Mouse (Mus musculus): ENCODE measurements around the gene Gpatch3. TPM values are rescaled to one million over a fixed set of nuclear protein-coding genes. Genes with fewer than 3 reads are reported as not detected.

Gene Gpatch3
- polyA plus RNA-seq, 1 experiment from 2014 or later: 8.9 TPM

GRCm38 (mm10) chr4:133609719-133610118 is 35.2 kb downstream of the Gpatch3 start:
- DNase-seq (ENCODE audit: low spot score) (peak; percentile 87), ATAC-seq (ENCODE audit: low FRiP score) (no peak)
- Histone ChIP-seq H3K4me2 (replicated peaks; ENCODE audit: low read depth, low read length) (no peak overlapping the region), H3K9me3 (ENCODE audit: control insufficient read depth, low read length) (no peaks in the 10 kb centered on the region), H3K4me1 (replicated peaks; ENCODE audit: control insufficient read depth, insufficient read depth, low read length) (no peaks in the 10 kb centered on the region), H3K27ac (ENCODE audit: low read depth, low read length) (no peak overlapping the region), H3K27me3 (ENCODE audit: control insufficient read depth, insufficient read depth, low read length) (no peaks in the 10 kb centered on the region), H3K9ac (ENCODE audit: low read depth, low read length) (no peak overlapping the region), H3K4me3 (ENCODE audit: low read depth, low read length) (no peak overlapping the region), H3K36me3 (ENCODE audit: control insufficient read depth, insufficient read depth, low read length) (peaks cover 5% of the 10 kb centered on the region)
- 21% methylated on average over 6 of the region's 6 CpGs for WGBS

DNA sequence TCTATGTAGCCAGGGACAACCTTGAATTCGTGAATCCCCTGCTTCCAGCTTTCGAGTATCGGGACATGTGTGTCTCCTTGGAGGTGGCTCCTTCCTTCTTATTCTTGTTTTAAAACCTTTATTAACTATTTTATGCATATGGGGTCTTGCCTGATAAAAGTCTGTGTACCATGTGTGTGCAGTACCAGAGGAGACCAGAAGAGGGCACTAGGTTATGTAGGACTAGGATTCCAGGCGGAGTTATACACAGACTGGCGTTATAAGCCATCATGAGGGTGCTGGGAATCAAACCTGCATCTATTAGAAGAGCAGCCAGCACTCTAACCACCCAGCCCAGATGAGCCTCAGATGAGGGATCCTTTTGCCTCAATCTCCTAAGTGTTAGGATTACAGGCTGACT is 37.3 kb downstream of the Gpatch3 start:
- Histone ChIP-seq H3K36me3 (ENCODE audit: control insufficient read depth, insufficient read depth, low read length) (peaks cover 5% of the 10 kb centered on the region), H3K4me1 (replicated peaks; ENCODE audit: control insufficient read depth, insufficient read depth, low read length) (no peaks in the 10 kb centered on the region), H3K27ac (ENCODE audit: low read depth, low read length) (no peak overlapping the region), H3K9ac (ENCODE audit: low read depth, low read length) (no peak overlapping the region), H3K27me3 (ENCODE audit: control insufficient read depth, insufficient read depth, low read length) (no peaks in the 10 kb centered on the region), H3K9me3 (ENCODE audit: control insufficient read depth, low read length) (no peaks in the 10 kb centered on the region), H3K4me3 (ENCODE audit: low read depth, low read length) (no peak overlapping the region), H3K4me2 (replicated peaks; ENCODE audit: low read depth, low read length) (no peak overlapping the region)
- WGBS: 93% methylated on average over 5 of the region's 5 CpGs
- DNase-seq (ENCODE audit: low spot score) (no peak), ATAC-seq (ENCODE audit: low FRiP score) (no peak)

DNA sequence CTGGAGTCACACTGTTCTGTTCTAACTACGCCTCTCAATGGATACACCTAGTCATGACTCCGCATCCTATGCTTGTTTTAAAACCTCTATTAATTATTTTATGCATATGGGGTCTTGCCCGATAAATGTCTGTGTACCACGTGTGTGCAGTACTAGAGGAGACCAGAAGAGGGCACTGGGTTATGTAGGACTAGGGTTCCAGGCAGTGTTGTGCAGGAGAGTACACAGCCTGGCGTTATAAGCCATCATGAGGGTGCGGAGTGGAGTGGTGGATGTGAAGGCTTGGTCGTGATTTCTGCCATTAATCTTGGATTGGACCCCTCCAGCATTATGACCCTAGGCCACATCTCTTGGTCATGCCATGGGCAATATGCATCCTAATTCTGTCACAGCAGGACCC is 37.9 kb downstream of the Gpatch3 start:
- Histone ChIP-seq H3K36me3 (ENCODE audit: control insufficient read depth, insufficient read depth, low read length) (peaks cover 5% of the 10 kb centered on the region), H3K9me3 (ENCODE audit: control insufficient read depth, low read length) (no peaks in the 10 kb centered on the region)
- 97% methylated on average over 7 of the region's 7 CpGs for WGBS

DNA sequence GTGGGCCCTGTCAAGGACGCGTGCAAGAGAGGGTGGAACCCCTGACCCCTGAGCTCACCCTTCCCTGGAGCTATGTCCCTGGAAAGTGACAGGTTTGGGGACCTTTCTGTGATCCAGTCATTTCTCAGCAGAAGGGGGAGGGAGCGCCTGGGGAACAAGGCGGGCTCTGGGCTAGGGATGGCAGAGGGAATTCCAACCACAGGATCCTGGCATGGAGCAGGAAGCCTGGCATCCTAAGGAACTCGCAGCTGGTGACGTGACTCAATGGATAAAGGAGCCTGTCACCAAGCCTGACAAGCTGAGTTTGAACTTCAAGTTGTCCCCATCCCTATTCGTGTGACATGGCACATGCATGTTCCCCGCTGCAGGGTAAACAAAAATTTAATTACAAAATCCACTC is 38.5 kb downstream of the Gpatch3 start:
- Histone ChIP-seq H3K27me3 (ENCODE audit: control insufficient read depth, insufficient read depth, low read length) (no peaks in the 10 kb centered on the region), H3K9ac (ENCODE audit: low read depth, low read length) (no peak overlapping the region), H3K9me3 (ENCODE audit: control insufficient read depth, low read length) (no peaks in the 10 kb centered on the region), H3K4me1 (replicated peaks; ENCODE audit: control insufficient read depth, insufficient read depth, low read length) (no peaks in the 10 kb centered on the region), H3K27ac (ENCODE audit: low read depth, low read length) (no peak overlapping the region), H3K4me2 (replicated peaks; ENCODE audit: low read depth, low read length) (no peak overlapping the region), H3K36me3 (ENCODE audit: control insufficient read depth, insufficient read depth, low read length) (peaks cover 5% of the 10 kb centered on the region), H3K4me3 (ENCODE audit: low read depth, low read length) (no peak overlapping the region)
- ATAC-seq (ENCODE audit: low FRiP score): no peak
- DNase-seq (ENCODE audit: low spot score): no peak
- 93% methylated on average over 8 of the region's 8 CpGs for WGBS

More for the DNA sequence above, 37.9 kb downstream of the Gpatch3 start:
- Histone ChIP-seq H3K4me1 (replicated peaks; ENCODE audit: control insufficient read depth, insufficient read depth, low read length) (no peaks in the 10 kb centered on the region), H3K4me2 (replicated peaks; ENCODE audit: low read depth, low read length) (no peak overlapping the region), H3K4me3 (ENCODE audit: low read depth, low read length) (no peak overlapping the region), H3K9ac (ENCODE audit: low read depth, low read length) (no peak overlapping the region), H3K27ac (ENCODE audit: low read depth, low read length) (no peak overlapping the region), H3K27me3 (ENCODE audit: control insufficient read depth, insufficient read depth, low read length) (no peaks in the 10 kb centered on the region)
- DNase-seq (ENCODE audit: low spot score) (no peak), ATAC-seq (ENCODE audit: low FRiP score) (no peak)

DNA sequence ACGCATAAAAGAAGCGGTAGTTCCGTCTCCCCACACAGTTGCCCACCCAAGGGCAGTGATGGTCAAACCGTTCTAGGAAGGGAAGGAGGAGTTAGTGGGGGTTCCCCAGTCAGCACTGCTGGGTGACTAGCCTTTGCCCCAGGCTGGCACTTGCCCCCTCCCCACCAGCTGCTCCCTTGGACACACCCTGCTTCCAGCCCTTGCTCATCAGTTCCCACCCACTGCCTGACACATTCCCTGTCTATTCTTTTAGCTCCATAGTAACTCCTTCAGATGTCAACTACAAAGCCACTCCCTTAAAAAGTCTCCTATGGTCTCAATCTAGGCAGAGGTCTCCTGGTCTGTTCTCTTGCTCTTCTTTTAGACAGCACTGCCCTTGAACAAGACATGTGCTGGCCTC is 39.3 kb downstream of the Gpatch3 start:
- H3K4me3 ChIP-seq (ENCODE audit: low read depth, low read length): no peak overlapping the region
- no peak overlapping the region for H3K9ac ChIP-seq (ENCODE audit: low read depth, low read length)
- WGBS: 90% methylated on average over 4 of the region's 4 CpGs
- H3K36me3 ChIP-seq (ENCODE audit: control insufficient read depth, insufficient read depth, low read length): peaks cover 5% of the 10 kb centered on the region
- H3K4me2 ChIP-seq (replicated peaks; ENCODE audit: low read depth, low read length): no peak overlapping the region
- ATAC-seq (ENCODE audit: low FRiP score): no peak
- no peaks in the 10 kb centered on the region for H3K9me3 ChIP-seq (ENCODE audit: control insufficient read depth, low read length)
- no peaks in the 10 kb centered on the region for H3K4me1 ChIP-seq (replicated peaks; ENCODE audit: control insufficient read depth, insufficient read depth, low read length)
- no peak for DNase-seq (ENCODE audit: low spot score)
- H3K27ac ChIP-seq (ENCODE audit: low read depth, low read length): no peak overlapping the region
- H3K27me3 ChIP-seq (ENCODE audit: control insufficient read depth, insufficient read depth, low read length): no peaks in the 10 kb centered on the region

DNA sequence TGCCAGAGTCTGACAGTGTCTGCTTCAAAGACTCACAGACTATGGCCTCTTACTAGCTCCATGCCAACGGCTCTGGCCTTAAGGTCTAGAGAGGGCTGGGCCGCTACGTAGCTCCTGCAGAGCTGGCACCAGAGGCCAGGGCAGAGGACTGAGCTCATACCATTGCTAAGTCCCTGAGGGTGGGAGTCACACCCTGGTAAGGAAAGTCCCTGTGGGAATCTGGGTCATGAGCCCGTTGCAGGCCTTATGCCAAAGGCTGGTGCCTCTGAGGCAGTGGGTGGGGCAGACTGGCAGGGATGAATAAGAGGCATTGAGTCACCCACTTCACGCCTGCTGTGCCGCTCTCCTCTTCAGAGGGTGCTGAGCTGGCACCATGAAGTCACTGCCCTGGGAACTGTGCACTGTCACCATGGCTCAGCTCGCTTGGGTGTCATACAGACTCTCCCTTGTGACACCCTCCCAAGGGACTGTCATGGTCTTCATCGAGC is 39.8 kb downstream of the Gpatch3 start:
- ATAC-seq (ENCODE audit: low FRiP score) (no peak), DNase-seq (ENCODE audit: low spot score) (no peak)
- Histone ChIP-seq H3K9me3 (ENCODE audit: control insufficient read depth, low read length) (no peaks in the 10 kb centered on the region), H3K27ac (ENCODE audit: low read depth, low read length) (no peak overlapping the region), H3K9ac (ENCODE audit: low read depth, low read length) (no peak overlapping the region), H3K4me2 (replicated peaks; ENCODE audit: low read depth, low read length) (no peak overlapping the region), H3K36me3 (ENCODE audit: control insufficient read depth, insufficient read depth, low read length) (peaks cover 5% of the 10 kb centered on the region), H3K4me3 (ENCODE audit: low read depth, low read length) (no peak overlapping the region), H3K4me1 (replicated peaks; ENCODE audit: control insufficient read depth, insufficient read depth, low read length) (no peaks in the 10 kb centered on the region), H3K27me3 (ENCODE audit: control insufficient read depth, insufficient read depth, low read length) (no peaks in the 10 kb centered on the region)
- WGBS: 90% methylated on average over 8 of the region's 8 CpGs

DNA sequence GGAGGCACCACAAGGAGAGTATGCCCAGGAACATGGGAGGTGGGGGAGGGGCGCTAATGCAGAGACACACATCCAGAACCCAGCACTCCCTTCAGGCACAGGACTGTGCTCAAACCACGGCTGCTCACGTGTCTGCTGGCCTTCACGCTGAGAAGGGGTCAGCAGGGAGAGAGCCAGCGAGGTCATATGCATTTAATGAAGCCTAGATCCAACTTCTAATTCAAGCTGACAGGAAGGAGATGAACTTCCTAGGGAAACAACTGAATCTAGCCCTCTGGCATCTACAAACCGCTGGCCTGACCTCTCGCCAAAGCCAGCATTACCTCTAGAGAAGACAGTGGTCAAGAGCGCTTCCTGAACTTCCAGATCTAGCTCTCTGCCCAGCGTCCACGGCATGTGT is 40.9 kb downstream of the Gpatch3 start:
- H3K9ac ChIP-seq (ENCODE audit: low read depth, low read length): no peak overlapping the region
- H3K4me2 ChIP-seq (replicated peaks; ENCODE audit: low read depth, low read length): no peak overlapping the region
- H3K27ac ChIP-seq (ENCODE audit: low read depth, low read length): no peak overlapping the region
- no peaks in the 10 kb centered on the region for H3K27me3 ChIP-seq (ENCODE audit: control insufficient read depth, insufficient read depth, low read length)
- no peaks in the 10 kb centered on the region for H3K4me1 ChIP-seq (replicated peaks; ENCODE audit: control insufficient read depth, insufficient read depth, low read length)
- ATAC-seq (ENCODE audit: low FRiP score) (no peak), DNase-seq (ENCODE audit: low spot score) (no peak)
- WGBS: 78% methylated on average over 10 of the region's 10 CpGs
- H3K36me3 ChIP-seq (ENCODE audit: control insufficient read depth, insufficient read depth, low read length): peaks cover 5% of the 10 kb centered on the region
- no peak overlapping the region for H3K4me3 ChIP-seq (ENCODE audit: low read depth, low read length)
- no peaks in the 10 kb centered on the region for H3K9me3 ChIP-seq (ENCODE audit: control insufficient read depth, low read length)

DNA sequence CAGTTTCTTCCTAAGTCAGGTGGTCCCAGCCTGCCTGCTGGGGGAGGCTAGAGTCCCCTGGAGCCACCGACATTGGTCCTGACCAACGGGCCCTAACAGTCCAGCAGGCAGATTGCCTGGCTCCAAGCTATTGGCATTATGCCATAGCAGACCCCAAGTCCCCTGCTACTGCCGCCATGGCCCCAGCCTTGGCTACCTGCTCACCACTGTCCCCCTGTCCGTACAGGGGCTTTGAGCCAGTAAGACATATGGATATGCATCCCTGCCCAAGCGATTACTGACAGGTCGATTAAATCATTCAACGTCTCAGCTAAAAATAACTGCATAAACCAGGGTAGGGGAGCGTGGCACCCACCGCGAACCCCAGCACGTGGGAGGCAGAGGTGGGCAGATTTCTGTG is 43.4 kb downstream of the Gpatch3 start:
- Histone ChIP-seq H3K4me2 (replicated peaks; ENCODE audit: low read depth, low read length) (no peak overlapping the region), H3K36me3 (ENCODE audit: control insufficient read depth, insufficient read depth, low read length) (no peaks in the 10 kb centered on the region; the same call in 1 of the 2 replicates), H3K4me3 (ENCODE audit: low read depth, low read length) (no peak overlapping the region), H3K9me3 (ENCODE audit: control insufficient read depth, low read length) (no peaks in the 10 kb centered on the region), H3K4me1 (replicated peaks; ENCODE audit: control insufficient read depth, insufficient read depth, low read length) (no peaks in the 10 kb centered on the region), H3K27ac (ENCODE audit: low read depth, low read length) (no peak overlapping the region), H3K27me3 (ENCODE audit: control insufficient read depth, insufficient read depth, low read length) (no peaks in the 10 kb centered on the region), H3K9ac (ENCODE audit: low read depth, low read length) (no peak overlapping the region)
- DNase-seq (ENCODE audit: low spot score) (no peak), ATAC-seq (ENCODE audit: low FRiP score) (no peak)
- 95% methylated on average over 11 of the region's 11 CpGs for WGBS

DNA sequence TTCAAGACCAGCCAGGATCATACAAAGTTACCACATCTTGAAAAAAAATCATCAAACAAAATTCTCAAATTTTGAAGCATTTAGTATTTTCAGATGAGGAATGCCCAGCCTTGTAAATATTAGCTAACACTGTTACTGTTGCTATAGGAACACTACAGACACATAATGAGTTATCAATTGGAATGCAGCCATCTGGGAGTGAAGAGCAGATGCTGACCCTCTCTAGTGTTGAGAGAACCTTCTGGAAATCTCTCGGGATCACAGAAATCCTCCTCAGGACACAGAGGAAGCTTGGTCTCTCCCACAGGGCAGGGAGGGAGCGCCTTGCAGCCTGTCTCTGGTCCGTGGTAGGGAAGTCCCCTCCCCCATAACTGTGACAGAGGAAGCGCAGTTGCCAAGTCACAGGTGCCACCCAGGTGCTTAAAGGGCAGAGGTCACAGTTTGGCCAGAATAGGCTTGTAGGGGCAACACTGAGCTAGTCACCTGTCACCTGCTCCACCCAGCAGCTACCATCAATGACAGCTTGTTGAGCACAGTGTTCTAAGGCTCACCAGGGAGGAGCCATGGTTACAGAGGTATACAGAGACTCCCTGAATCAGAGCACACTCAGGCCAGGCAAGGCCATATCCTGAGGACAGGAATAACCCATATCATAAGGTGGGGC is 45.1 kb downstream of the Gpatch3 start:
- 77% methylated on average over 4 of the region's 4 CpGs for WGBS
- DNase-seq (ENCODE audit: low spot score) (no peak), ATAC-seq (ENCODE audit: low FRiP score) (no peak)
- H3K27ac ChIP-seq (ENCODE audit: low read depth, low read length): no peak overlapping the region
- H3K4me1 ChIP-seq (replicated peaks; ENCODE audit: control insufficient read depth, insufficient read depth, low read length): no peaks in the 10 kb centered on the region
- H3K9ac ChIP-seq (ENCODE audit: low read depth, low read length): no peak overlapping the region
- H3K9me3 ChIP-seq (ENCODE audit: control insufficient read depth, low read length): no peaks in the 10 kb centered on the region
- H3K4me3 ChIP-seq (ENCODE audit: low read depth, low read length): no peak overlapping the region
- no peaks in the 10 kb centered on the region for H3K27me3 ChIP-seq (ENCODE audit: control insufficient read depth, insufficient read depth, low read length)
- H3K36me3 ChIP-seq (ENCODE audit: control insufficient read depth, insufficient read depth, low read length): no peaks in the 10 kb centered on the region
- H3K4me2 ChIP-seq (replicated peaks; ENCODE audit: low read depth, low read length): no peak overlapping the region
